33 mouse cellular contexts compared by ENCODE assay signal in genomic region chr9:71596888-71597287, GRCm38 (mm10). TPM values are rescaled to one million over a fixed set of nuclear protein-coding genes. Genes with fewer than 3 reads are reported as not detected.
DNase-seq lines count a peak whose midpoint lies in the region; ATAC-seq and TF ChIP-seq lines count a peak whose summit lies in the region.
"Had no signal": no experiment of that assay in that cellular context is flagged by ENCODE, and none has a peak within 500 bp of the region (broad histone marks: within the 10 kb centered on the region; RNA-seq: fewer than 3 reads in every experiment).

No protein-coding gene starts in this region.

- H3K27ac ChIP-seq in intestine, embryonic 16.5 days (ENCODE audit: low read length), result 0 out of 2 replicates have a peak overlapping the region, but pooled peaks have one; percentile 10
- H3K27ac ChIP-seq in intestine, embryonic 15.5 days, result no peak overlapping the region
- no peak overlapping the region for H3K27ac ChIP-seq in midbrain, embryonic 11.5 days (ENCODE audit: low read depth, low read length)
- no peak overlapping the region for H3K27ac ChIP-seq in midbrain, embryonic 13.5 days
- H3K27ac ChIP-seq in stomach, postnatal 0 days (replicated peaks), result 0 out of 2 replicates have a peak overlapping the region, but pooled peaks have one; percentile 24
- H3K27ac ChIP-seq: embryonic facial prominence, embryonic 10.5 days; embryonic facial prominence, embryonic 15.5 days; forebrain, embryonic 12.5 days; hindbrain, embryonic 12.5 days; layer of hippocampus, adult 2 months; left cerebral cortex, adult 2 months; limb, embryonic 13.5 days; liver, embryonic 12.5 days; stomach, embryonic 15.5 days had no signal

- peak; percentile 28 to 68 for DNase-seq in heart, adult 9 months (ENCODE audit: low spot score in 2 of 2)
- no peak for DNase-seq in heart, postnatal 25 days (ENCODE audit: low spot score)
- DNase-seq in midbrain, embryonic 11.5 days (ENCODE audit: low spot score, missing footprints), result peak; percentile 41
- no peak for DNase-seq in stomach, postnatal 0 days (ENCODE audit: low spot score)
- DNase-seq in ovary, postnatal 36 days (ENCODE audit: low spot score), result no peak
- DNase-seq: adrenal gland, adult 2 months; B cell, adult 2 months; cerebellum, adult 8-10 months; cerebellum, postnatal 25 days; forebrain, postnatal 0 days; gastrocnemius, postnatal 14 days; kidney, adult 11 months; kidney, postnatal 36 days; liver, postnatal 0 days; lung, postnatal 4 days; midbrain, embryonic 14.5 days; retina, postnatal 1 day; right cerebral cortex, postnatal 14 days; thymus, postnatal 14 days had no signal

- H3K27me3 ChIP-seq in intestine, embryonic 16.5 days (replicated peaks; ENCODE audit: control insufficient read depth, insufficient read depth, low read length), result no peaks in the 10 kb centered on the region
- no peaks in the 10 kb centered on the region for H3K27me3 ChIP-seq in intestine, embryonic 15.5 days (replicated peaks)
- no peaks in the 10 kb centered on the region for H3K27me3 ChIP-seq in midbrain, embryonic 11.5 days (ENCODE audit: control insufficient read depth, insufficient read depth, low read length)
- peaks cover 10% of the 10 kb centered on the region; the same call in 1 of the 2 replicates for H3K27me3 ChIP-seq in midbrain, embryonic 13.5 days
- no peaks in the 10 kb centered on the region for H3K27me3 ChIP-seq in stomach, postnatal 0 days (ENCODE audit: control insufficient read depth, insufficient read depth, low read length)
- H3K27me3 ChIP-seq: embryonic facial prominence, embryonic 15.5 days; hindbrain, embryonic 12.5 days; stomach, embryonic 15.5 days had no signal

- TF ChIP-seq CTCF in stomach, postnatal 0 days (IDR thresholded peaks at IDR 0.05; ENCODE audit: low read depth), result no peak

- ATAC-seq in intestine, embryonic 16.5 days, result no peak
- no peak for ATAC-seq in intestine, embryonic 15.5 days
- ATAC-seq in midbrain, embryonic 11.5 days (ENCODE audit: low FRiP score), result no peak
- ATAC-seq in midbrain, embryonic 13.5 days, result no peak
- ATAC-seq in stomach, postnatal 0 days (ENCODE audit: low FRiP score, low TSS enrichment), result no peak
- ATAC-seq: activated CD4-positive, CD25-positive, alpha-beta regulatory T cell, adult 4 months; forebrain, postnatal 0 days; liver, embryonic 12.5 days; liver, postnatal 0 days had no signal

- no peak overlapping the region for H3K4me3 ChIP-seq in intestine, embryonic 16.5 days (ENCODE audit: low read length)
- H3K4me3 ChIP-seq in intestine, embryonic 15.5 days (replicated peaks), result no peak overlapping the region
- H3K4me3 ChIP-seq in midbrain, embryonic 11.5 days (ENCODE audit: low read depth, low read length), result no peak overlapping the region
- H3K4me3 ChIP-seq in midbrain, embryonic 13.5 days (replicated peaks), result no peak overlapping the region
- no peak overlapping the region for H3K4me3 ChIP-seq in stomach, postnatal 0 days (ENCODE audit: low read depth, low read length)
- H3K4me3 ChIP-seq: embryonic facial prominence, embryonic 10.5 days; embryonic facial prominence, embryonic 15.5 days; forebrain, embryonic 12.5 days; hindbrain, embryonic 12.5 days; layer of hippocampus, adult 2 months; left cerebral cortex, adult 2 months; limb, embryonic 13.5 days; liver, embryonic 12.5 days; megakaryocyte, embryonic 14.5 days; stomach, embryonic 15.5 days had no signal

- H3K36me3 ChIP-seq in intestine, embryonic 16.5 days (ENCODE audit: control insufficient read depth, insufficient read depth, low read length), result no peaks in the 10 kb centered on the region
- no peaks in the 10 kb centered on the region for H3K36me3 ChIP-seq in intestine, embryonic 15.5 days
- no peaks in the 10 kb centered on the region for H3K36me3 ChIP-seq in midbrain, embryonic 11.5 days (ENCODE audit: control insufficient read depth, insufficient read depth, low read length)
- H3K36me3 ChIP-seq in midbrain, embryonic 13.5 days, result no peaks in the 10 kb centered on the region
- H3K36me3 ChIP-seq in stomach, postnatal 0 days (ENCODE audit: control insufficient read depth, insufficient read depth, low read length), result no peaks in the 10 kb centered on the region
- H3K36me3 ChIP-seq: embryonic facial prominence, embryonic 10.5 days; embryonic facial prominence, embryonic 15.5 days; forebrain, embryonic 12.5 days; hindbrain, embryonic 12.5 days; limb, embryonic 13.5 days; liver, embryonic 12.5 days; stomach, embryonic 15.5 days had no signal

- H3K4me2 ChIP-seq in intestine, embryonic 16.5 days (ENCODE audit: low read depth, low read length), result no peak overlapping the region
- H3K4me2 ChIP-seq in intestine, embryonic 15.5 days (replicated peaks), result no peak overlapping the region
- no peak overlapping the region for H3K4me2 ChIP-seq in midbrain, embryonic 11.5 days
- no peak overlapping the region for H3K4me2 ChIP-seq in midbrain, embryonic 13.5 days (replicated peaks)
- H3K4me2 ChIP-seq in stomach, postnatal 0 days (replicated peaks; ENCODE audit: low read depth), result no peak overlapping the region
- H3K4me2 ChIP-seq: embryonic facial prominence, embryonic 15.5 days; forebrain, embryonic 12.5 days; hindbrain, embryonic 12.5 days; limb, embryonic 13.5 days; liver, embryonic 12.5 days; stomach, embryonic 15.5 days had no signal

- H3K9ac ChIP-seq in intestine, embryonic 16.5 days (ENCODE audit: low read depth, low read length), result no peak overlapping the region
- no peak overlapping the region for H3K9ac ChIP-seq in intestine, embryonic 15.5 days
- no peak overlapping the region for H3K9ac ChIP-seq in midbrain, embryonic 11.5 days (ENCODE audit: low read length)
- no peak overlapping the region for H3K9ac ChIP-seq in midbrain, embryonic 13.5 days (replicated peaks)
- H3K9ac ChIP-seq in stomach, postnatal 0 days (ENCODE audit: low read length), result no peak overlapping the region
- H3K9ac ChIP-seq: embryonic facial prominence, embryonic 15.5 days; forebrain, embryonic 12.5 days; forebrain, postnatal 0 days; hindbrain, embryonic 12.5 days; limb, embryonic 13.5 days; liver, embryonic 12.5 days; liver, postnatal 0 days; stomach, embryonic 15.5 days had no signal

- H3K4me1 ChIP-seq in intestine, embryonic 16.5 days (ENCODE audit: control insufficient read depth, insufficient read depth, low read length), result peaks cover 8% of the 10 kb centered on the region
- H3K4me1 ChIP-seq in intestine, embryonic 15.5 days (replicated peaks), result peaks cover 11% of the 10 kb centered on the region
- H3K4me1 ChIP-seq in midbrain, embryonic 11.5 days (ENCODE audit: control insufficient read depth, insufficient read depth, low read length), result no peaks in the 10 kb centered on the region
- H3K4me1 ChIP-seq in midbrain, embryonic 13.5 days (replicated peaks), result peaks cover 9% of the 10 kb centered on the region
- H3K4me1 ChIP-seq in stomach, postnatal 0 days (replicated peaks; ENCODE audit: control insufficient read depth, insufficient read depth), result peaks cover 7% of the 10 kb centered on the region; the same call in 1 of the 2 replicates

- WGBS in intestine, embryonic 16.5 days, result 69% methylated on average over 6 of the region's 6 CpGs
- 69% methylated on average over 6 of the region's 6 CpGs for WGBS in intestine, embryonic 15.5 days
- 91% methylated on average over 6 of the region's 6 CpGs for WGBS in midbrain, embryonic 11.5 days
- WGBS in midbrain, embryonic 13.5 days, result 78% methylated on average over 6 of the region's 6 CpGs
- 63% methylated on average over 6 of the region's 6 CpGs for WGBS in stomach, postnatal 0 days

- H3K9me3 ChIP-seq in intestine, embryonic 16.5 days (ENCODE audit: control insufficient read depth, low read length), result no peaks in the 10 kb centered on the region
- no peaks in the 10 kb centered on the region for H3K9me3 ChIP-seq in intestine, embryonic 15.5 days
- no peaks in the 10 kb centered on the region for H3K9me3 ChIP-seq in midbrain, embryonic 11.5 days (ENCODE audit: control insufficient read depth, low read length)
- H3K9me3 ChIP-seq in midbrain, embryonic 13.5 days, result no peaks in the 10 kb centered on the region
- no peaks in the 10 kb centered on the region for H3K9me3 ChIP-seq in stomach, postnatal 0 days (ENCODE audit: control insufficient read depth, low read length)
- H3K9me3 ChIP-seq: embryonic facial prominence, embryonic 10.5 days; embryonic facial prominence, embryonic 15.5 days; forebrain, embryonic 12.5 days; hindbrain, embryonic 12.5 days; limb, embryonic 13.5 days; liver, embryonic 12.5 days; stomach, embryonic 15.5 days had no signal

- no peak for TF ChIP-seq EP300 in stomach, postnatal 0 days (optimal IDR thresholded peaks at IDR 0.05)

- intact Hi-C loops in heart, postnatal 25 days (cut with DNase I), result no loop called here

RNA-seq across cellular contexts. Expression of gene Myzap, which starts 4.7 kb away (rescaled TPM):
- total RNA-seq in heart, postnatal 25 days (2021), result 100 to 1,000 TPM; 381 to 383 TPM
- polyA plus RNA-seq in intestine, embryonic 16.5 days (2015; fragmentation: Nextera tagmentation; extraction: Ambion mirVana), result 7.9 and 8.9 TPM in 2 replicates
- 8.5 and 8.8 TPM in 2 replicates for polyA plus RNA-seq in intestine, embryonic 15.5 days (2015; fragmentation: Nextera tagmentation; extraction: Ambion mirVana)
- 4.5 and 6.9 TPM in 2 replicates for polyA plus RNA-seq in midbrain, embryonic 11.5 days (2014; fragmentation: Nextera tagmentation; extraction: Ambion mirVana)
- 2.4 and 2.6 TPM in 2 replicates for polyA plus RNA-seq in midbrain, embryonic 13.5 days (2015; fragmentation: Nextera tagmentation; extraction: Ambion mirVana)
- polyA plus RNA-seq in stomach, postnatal 0 days (2015; fragmentation: Nextera tagmentation; extraction: Ambion mirVana), result 21.9 and 25.7 TPM in 2 replicates

Comparison
In these comparisons a context has a peak if more than half of its experiments do, and no peak if none do; other contexts are left out.
1. DNase-seq: peak in heart, adult 9 months (2 of 2) and midbrain, embryonic 11.5 days (single experiment); none in heart, postnatal 25 days (single experiment), stomach, postnatal 0 days (single experiment) and ovary, postnatal 36 days (single experiment).
2. H3K27ac ChIP-seq: peak in intestine, embryonic 16.5 days (single experiment) and stomach, postnatal 0 days (single experiment); none in intestine, embryonic 15.5 days (single experiment), midbrain, embryonic 11.5 days (single experiment) and midbrain, embryonic 13.5 days (single experiment).